Mouse (Mus musculus) bone marrow macrophage, adult 2 months (primary cell): ENCODE results near the gene Sept11.

Experiments
- CTCF ChIP-seq: IDR thresholded peaks from 2 replicates; pipeline ENCODE4 v1.5.1; 2012; ENCODE audit warnings: low read depth, mild to moderate bottlenecking, low read length, moderate library complexity
- POLR2A ChIP-seq: IDR thresholded peaks from 2 replicates; pipeline ENCODE4 v1.6.1; 2012; ENCODE audit warnings: mild to moderate bottlenecking, low read depth, low read length, borderline replicate concordance

- TF ChIP-seq CTCF (no peak), POLR2A (no peak)
Measured at GRCm38 (mm10) chr5:93218375-93218774, 125.1 kb downstream of the Sept11 start.
